Mouse (Mus musculus) macrophage (primary cell): ENCODE data around the gene Kansl2. TPM values are rescaled to one million over a fixed set of nuclear protein-coding genes. Genes with fewer than 3 reads are reported as not detected.

Experiments used
- polyA plus RNA-seq: library from polyadenylated mRNA; stranded (reverse); fragments of 250-400 nt; gene quantifications from 3 replicates; pipeline ENCODE4 v1.2.4, GENCODE M21; 2018; ENCODE audit warnings: inconsistent platforms

Kansl2 gene
- polyA plus RNA-seq, 1 experiment from 2014 or later = 17.8 TPM

Other genes starting within 250 kb of the Kansl2 start
- gene Zfp641, start 238.1 kb downstream of the Kansl2 start, polyA plus RNA-seq = not detected in 3 replicates
- gene Olfr285, start 216.9 kb downstream of the Kansl2 start, polyA plus RNA-seq = not detected in 3 replicates
- gene Olfr284, start 193.3 kb downstream of the Kansl2 start, polyA plus RNA-seq = not detected in 3 replicates
- not detected in 3 replicates for gene Olfr283, start 153.3 kb downstream of the Kansl2 start, polyA plus RNA-seq
- not detected in 3 replicates for gene Olfr282, start 103.0 kb downstream of the Kansl2 start, polyA plus RNA-seq
- not detected in 3 replicates for gene Olfr281, start 81.7 kb downstream of the Kansl2 start, polyA plus RNA-seq
- gene OR5BS1P, start 64.4 kb downstream of the Kansl2 start, polyA plus RNA-seq = not detected in 3 replicates
- gene Lalba, start 51.5 kb downstream of the Kansl2 start, polyA plus RNA-seq = not detected in 3 replicates
- not detected in 3 replicates for gene Olfr279, start 41.9 kb downstream of the Kansl2 start, polyA plus RNA-seq
- gene Ccnt1, start 36.7 kb upstream of the Kansl2 start, polyA plus RNA-seq = 15.6 to 24.0 TPM (median 18.9 TPM) in 3 replicates
- not detected in 3 replicates for gene 4930415O20Rik, start 36.7 kb upstream of the Kansl2 start, polyA plus RNA-seq
- gene Adcy6, start 75.8 kb upstream of the Kansl2 start, polyA plus RNA-seq = 0.09 to 0.34 TPM (median 0.25 TPM) in 3 replicates
- gene Cacnb3, start 96.6 kb upstream of the Kansl2 start, polyA plus RNA-seq = 0.46 to 1.0 TPM (median 0.79 TPM) in 3 replicates
- gene Ddx23, start 128.6 kb upstream of the Kansl2 start, polyA plus RNA-seq = 53.5 to 111 TPM (median 57.4 TPM) in 3 replicates
- gene Rnd1, start 143.2 kb upstream of the Kansl2 start, polyA plus RNA-seq = 0.27 to 0.47 TPM (median 0.40 TPM) in 3 replicates
- gene Ccdc65, start 173.9 kb upstream of the Kansl2 start, polyA plus RNA-seq = 0.09 TPM in 1 of 3 replicates, not detected in the others
- 0.42 to 1.0 TPM (median 0.77 TPM) in 3 replicates for gene Fkbp11, start 193.9 kb upstream of the Kansl2 start, polyA plus RNA-seq
- gene Arf3, start 228.9 kb upstream of the Kansl2 start, polyA plus RNA-seq = 95.4 to 100 TPM (median 98.2 TPM) in 3 replicates
- not detected in 3 replicates for gene Wnt10b, start 243.9 kb upstream of the Kansl2 start, polyA plus RNA-seq